In genomic region chrX:108731755-108732154, GRCm38 (mm10) we compare ENCODE assay signal across 15 mouse cellular contexts.
DNase-seq lines count a peak whose midpoint lies in the region; ATAC-seq and TF ChIP-seq lines count a peak whose summit lies in the region.
"Had no signal": no experiment of that assay in that cellular context is flagged by ENCODE, and none has a peak within 500 bp of the region (broad histone marks: within the 10 kb centered on the region; RNA-seq: fewer than 3 reads in every experiment).

No protein-coding gene starts in this region.

- no peak for ATAC-seq in hindbrain, embryonic 14.5 days (ENCODE audit: low FRiP score)
- ATAC-seq in lung, embryonic 16.5 days (ENCODE audit: low read depth) = peak; percentile 62; the same call in 1 of the 2 replicates

- H3K79me2 ChIP-seq in myocyte (ENCODE audit: control insufficient read depth, insufficient read depth) = no peaks in the 10 kb centered on the region

- H3K4me3 ChIP-seq in hindbrain, embryonic 10.5 days = no peak overlapping the region
- no peak overlapping the region for H3K4me3 ChIP-seq in hindbrain, embryonic 14.5 days (replicated peaks; ENCODE audit: low read length)
- no peak overlapping the region for H3K4me3 ChIP-seq in lung, embryonic 16.5 days (ENCODE audit: low read length)
- H3K4me3 ChIP-seq in myocyte = no peak overlapping the region
- H3K4me3 ChIP-seq: erythroblast, embryonic 14.5 days; liver, embryonic 15.5 days; midbrain, embryonic 10.5 days had no signal

- H3K27me3 ChIP-seq in hindbrain, embryonic 10.5 days (ENCODE audit: insufficient read depth, poor library complexity, severe bottlenecking) = no peaks in the 10 kb centered on the region
- no peaks in the 10 kb centered on the region for H3K27me3 ChIP-seq in hindbrain, embryonic 14.5 days (ENCODE audit: control insufficient read depth, insufficient read depth, low read length)
- no peaks in the 10 kb centered on the region for H3K27me3 ChIP-seq in lung, embryonic 16.5 days (ENCODE audit: control insufficient read depth, insufficient read depth, low read depth, low read length)
- no peaks in the 10 kb centered on the region for H3K27me3 ChIP-seq in myocyte (ENCODE audit: control insufficient read depth, insufficient read depth, insufficient read length)
- H3K27me3 ChIP-seq: liver, embryonic 15.5 days had no signal

- H3K36me3 ChIP-seq in hindbrain, embryonic 10.5 days = no peaks in the 10 kb centered on the region
- no peaks in the 10 kb centered on the region for H3K36me3 ChIP-seq in hindbrain, embryonic 14.5 days (replicated peaks; ENCODE audit: control insufficient read depth, insufficient read depth)
- no peaks in the 10 kb centered on the region for H3K36me3 ChIP-seq in lung, embryonic 16.5 days (ENCODE audit: control insufficient read depth, insufficient read depth, low read length)
- H3K36me3 ChIP-seq in myocyte (ENCODE audit: control insufficient read depth, insufficient read depth) = no peaks in the 10 kb centered on the region
- H3K36me3 ChIP-seq: liver, embryonic 15.5 days; midbrain, embryonic 10.5 days had no signal

- H3K9me3 ChIP-seq in hindbrain, embryonic 10.5 days = no peaks in the 10 kb centered on the region
- no peaks in the 10 kb centered on the region for H3K9me3 ChIP-seq in hindbrain, embryonic 14.5 days (ENCODE audit: control insufficient read depth, low read length)
- no peaks in the 10 kb centered on the region for H3K9me3 ChIP-seq in lung, embryonic 16.5 days (ENCODE audit: control insufficient read depth, low read length)
- H3K9me3 ChIP-seq: liver, embryonic 15.5 days; midbrain, embryonic 10.5 days had no signal

- H3K4me1 ChIP-seq in hindbrain, embryonic 10.5 days (replicated peaks) = no peaks in the 10 kb centered on the region
- H3K4me1 ChIP-seq in hindbrain, embryonic 14.5 days (replicated peaks; ENCODE audit: control insufficient read depth, insufficient read depth, low read length) = no peaks in the 10 kb centered on the region
- no peaks in the 10 kb centered on the region for H3K4me1 ChIP-seq in lung, embryonic 16.5 days (replicated peaks; ENCODE audit: control insufficient read depth, insufficient read depth, low read length)
- H3K4me1 ChIP-seq: liver, embryonic 15.5 days had no signal

- H3K27ac ChIP-seq in hindbrain, embryonic 10.5 days = no peak overlapping the region
- H3K27ac ChIP-seq in hindbrain, embryonic 14.5 days = no peak overlapping the region
- no peak overlapping the region for H3K27ac ChIP-seq in lung, embryonic 16.5 days (ENCODE audit: low read length)
- H3K27ac ChIP-seq: liver, embryonic 15.5 days; midbrain, embryonic 10.5 days had no signal

- DNase-seq in hindbrain, embryonic 10.5 days (ENCODE audit: low spot score) = peak; percentile 3
- no peak for DNase-seq in hindbrain, embryonic 14.5 days (ENCODE audit: low spot score)
- no peak for DNase-seq in lung, postnatal 14 days
- peak; percentile 21 for DNase-seq in embryo, embryonic 11 days
- DNase-seq in testis, postnatal 10 days (ENCODE audit: low spot score) = no peak
- no peak for DNase-seq in right cerebral cortex, postnatal 14 days
- DNase-seq: gastrocnemius, postnatal 25 days; layer of hippocampus, adult 9-11 months; thymus, adult 2 months had no signal

- no peak overlapping the region for H3K4me2 ChIP-seq in hindbrain, embryonic 14.5 days (replicated peaks)
- H3K4me2 ChIP-seq in lung, embryonic 16.5 days (ENCODE audit: low read depth, low read length) = no peak overlapping the region
- peak overlapping the region; percentile 34 for H3K4me2 ChIP-seq in myocyte (ENCODE audit: low read depth)
- H3K4me2 ChIP-seq: heart, embryonic 11.5 days; liver, embryonic 15.5 days had no signal

- H3ac ChIP-seq in myocyte (ENCODE audit: control insufficient read depth, insufficient read length) = no peak overlapping the region

- no peak overlapping the region for H3K9ac ChIP-seq in hindbrain, embryonic 14.5 days
- no peak overlapping the region for H3K9ac ChIP-seq in lung, embryonic 16.5 days (ENCODE audit: low read length)
- H3K9ac ChIP-seq: liver, embryonic 15.5 days had no signal

- TF ChIP-seq POLR2A in myocyte (IDR thresholded peaks at IDR 0.05; ENCODE audit: insufficient read length, low read depth) = no peak

TF ChIP-seq in myocyte, 11 proteins besides CTCF, POLR2A, EP300 and RAD21:
- TF ChIP-seq USF1 (IDR thresholded peaks at IDR 0.05; ENCODE audit: low read depth) (no peak), SRF (IDR thresholded peaks at IDR 0.05; ENCODE audit: control insufficient read depth, insufficient read length, low read depth) (no peak), CEBPB (IDR thresholded peaks at IDR 0.05; ENCODE audit: insufficient read depth, poor library complexity, severe bottlenecking) (no peak), TCF3 (IDR thresholded peaks at IDR 0.05; ENCODE audit: insufficient read length, low read depth) (no peak), MYOG (IDR thresholded peaks at IDR 0.05; ENCODE audit: control insufficient read depth in 1 of 3, insufficient read depth in 1 of 3, insufficient read length in 2 of 3, low read depth in 2 of 3) (no peak), MYOD1 (IDR thresholded peaks at IDR 0.05; ENCODE audit: control insufficient read depth in 1 of 3, insufficient read length in 2 of 3, low read depth in 2 of 3) (no peak), MAX (IDR thresholded peaks at IDR 0.05; ENCODE audit: low read depth) (no peak), E2F4 (IDR thresholded peaks at IDR 0.05; ENCODE audit: insufficient read depth) (no peak), TCF12 (IDR thresholded peaks at IDR 0.05; ENCODE audit: insufficient read depth, poor library complexity, severe bottlenecking) (no peak), REST (IDR thresholded peaks at IDR 0.05; ENCODE audit: insufficient read depth, insufficient read length) (no peak), POLR2AphosphoS2 (IDR thresholded peaks at IDR 0.05; ENCODE audit: insufficient read length, low read depth) (no peak)
TF ChIP-seq in myocyte: peak in this region for 0.

Comparison
In these comparisons a context has a peak if more than half of its experiments do, and no peak if none do; other contexts are left out.
1. DNase-seq: peak in hindbrain, embryonic 10.5 days (single experiment) and embryo, embryonic 11 days (single experiment); none in hindbrain, embryonic 14.5 days (single experiment), lung, postnatal 14 days (single experiment), testis, postnatal 10 days (single experiment) and right cerebral cortex, postnatal 14 days (single experiment).